Mouse (Mus musculus) layer of hippocampus, adult 11-12 months (tissue): ENCODE measurements at regions not wholly inside any gene's neighbourhood (a gene's known extent, or its start where the extent isn't known, plus 50 kb on each side); places are given as distances from the start of the nearest gene placed in this dataset.

Experiments
- DNase-seq: peaks from one replicate; pipeline ENCODE4 v3.0.0; 2022; ENCODE audit warnings: low spot score

- DNase-seq, result no peak
Observed at GRCm38 (mm10) chr3:51145985-51146384, 78.3 kb upstream of the Noct start.

GRCm38 (mm10) chr3:51150012-51150411 is 74.2 kb upstream of the Noct start:
- DNase-seq, result no peak

- no peak for DNase-seq
Observed at GRCm38 (mm10) chr3:51151104-51151503, 73.1 kb upstream of the Noct start.

- no peak for DNase-seq
Observed at GRCm38 (mm10) chr3:51155621-51156020, 68.6 kb upstream of the Noct start.

- DNase-seq, result peak; percentile 82
Observed at GRCm38 (mm10) chr3:51156386-51157290, 67.6 kb upstream of the Noct start.

- DNase-seq, result no peak
Observed at GRCm38 (mm10) chr3:51157291-51157650, 67.0 kb upstream of the Noct start.

- DNase-seq, result no peak
Observed at GRCm38 (mm10) chr3:51158449-51158848, 65.8 kb upstream of the Noct start.

GRCm38 (mm10) chr3:51159322-51159721 is 64.9 kb upstream of the Noct start:
- DNase-seq, result no peak

GRCm38 (mm10) chr3:51159881-51160280 is 64.4 kb upstream of the Noct start:
- DNase-seq, result no peak

- no peak for DNase-seq
Observed at GRCm38 (mm10) chr3:51160625-51161024, 63.6 kb upstream of the Noct start.

GRCm38 (mm10) chr3:51169150-51169925 is 54.9 kb upstream of the Noct start:
- no peak for DNase-seq

GRCm38 (mm10) chr3:51170225-51170852 is 53.9 kb upstream of the Noct start:
- DNase-seq, result peak; percentile 88
